Mouse (Mus musculus) CH12.LX (cell line): Measurements from ENCODE around the gene Neurl1b. TPM values are rescaled to one million over a fixed set of nuclear protein-coding genes. Genes with fewer than 3 reads are reported as not detected.

Experiments
- DNase-seq: peaks from one replicate; pipeline ENCODE4 v3.0.0-alpha.2; 2013; ENCODE audit errors: extremely low read depth
- H3K27ac ChIP-seq: 2 replicates; pipeline ENCODE4 v1.5.1; 2012; ENCODE audit warnings: low read depth, mild to moderate bottlenecking, control low read depth, moderate library complexity; ENCODE audit not compliant: insufficient read depth
- H3K27me3 ChIP-seq: replicated peaks from 2 replicates; pipeline ENCODE3; 2012; ENCODE audit warnings: inconsistent platforms
- H3K36me3 ChIP-seq, 2 experiments: replicated peaks in 1 of 2; 2 replicates each; pipeline versions ENCODE3 to v1.6.1; 2012; ENCODE audit warnings: inconsistent platforms in 1 of 2, low read length in 1 of 2, mild to moderate bottlenecking in 1 of 2, mixed read lengths in 1 of 2, moderate library complexity in 1 of 2; ENCODE audit not compliant: control insufficient read depth in 1 of 2, insufficient read depth in 1 of 2
- H3K4me1 ChIP-seq, 2 experiments: 2 replicates each; pipeline ENCODE4 v1.6.1; 2012; ENCODE audit warnings: inconsistent platforms in 1 of 2, moderate library complexity in 1 of 2; ENCODE audit not compliant: insufficient read depth in 2 of 2, control insufficient read depth in 1 of 2
- H3K4me2 ChIP-seq: 2 replicates; pipeline ENCODE4 v1.6.1; 2012; ENCODE audit warnings: low read depth, mild to moderate bottlenecking, control low read depth; ENCODE audit not compliant: poor library complexity, insufficient read depth, severe bottlenecking
- H3K4me3 ChIP-seq, 3 experiments: fragments of 150-350 bp in 1 of 3; sonication (generic) in 1 of 3; replicated peaks in 1 of 3; 2 replicates each; pipeline versions ENCODE3 to v1.5.1; 2011 to 2012; ENCODE audit warnings: low read depth in 2 of 3, low read length in 2 of 3, mild to moderate bottlenecking in 2 of 3, moderate library complexity in 2 of 3, control low read depth in 1 of 3, improper control_type of control experiment in 1 of 3, inconsistent platforms in 1 of 3, mixed read lengths in 1 of 3; ENCODE audit not compliant: poor library complexity in 1 of 3
- H3K79me2 ChIP-seq: replicated peaks from 2 replicates; pipeline ENCODE4 v1.6.1; 2012; ENCODE audit warnings: mild to moderate bottlenecking, moderate library complexity; ENCODE audit not compliant: control insufficient read depth, poor library complexity, insufficient read depth, severe bottlenecking; ENCODE audit errors: extremely low read depth
- H3K9ac ChIP-seq: 2 replicates; pipeline ENCODE4 v1.6.1; 2012; ENCODE audit warnings: low read depth, mild to moderate bottlenecking, control low read depth, moderate library complexity; ENCODE audit not compliant: insufficient read depth
- H3K9me3 ChIP-seq: replicated peaks from 2 replicates; pipeline ENCODE3; 2012; ENCODE audit warnings: low read length, inconsistent platforms, mixed read lengths
- CHD2 ChIP-seq: IDR thresholded peaks from 2 replicates; pipeline ENCODE4 v1.6.1; 2011; ENCODE audit warnings: low read length, improper control_type of control experiment
- CTCF ChIP-seq, 2 experiments: IDR thresholded peaks in 1 of 2; conservative IDR thresholded peaks in 1 of 2; 2 replicates each; pipeline ENCODE4 v1.5.1; 2011 to 2012; ENCODE audit warnings: low read depth in 2 of 2, low read length in 2 of 2, improper control_type of control experiment in 1 of 2, inconsistent platforms in 1 of 2, mild to moderate bottlenecking in 1 of 2, moderate library complexity in 1 of 2
- ELF1 ChIP-seq: IDR thresholded peaks from 2 replicates; pipeline ENCODE4 v1.6.1; 2014; ENCODE audit warnings: low read depth, mild to moderate bottlenecking, inconsistent platforms, low read length, improper control_type of control experiment
- GABPA ChIP-seq: IDR thresholded peaks from 2 replicates; pipeline ENCODE4 v1.6.1; 2012; ENCODE audit warnings: low read depth, low read length, improper control_type of control experiment, inconsistent platforms; ENCODE audit not compliant: insufficient replicate concordance
- IRF4 ChIP-seq: IDR thresholded peaks from 2 replicates; pipeline ENCODE4 v1.6.1; 2014; ENCODE audit warnings: low read depth, mild to moderate bottlenecking, inconsistent platforms, low read length, improper control_type of control experiment
- JUN ChIP-seq: IDR thresholded peaks from 2 replicates; pipeline ENCODE4 v1.6.1; 2011; ENCODE audit warnings: low read depth, mild to moderate bottlenecking, low read length, improper control_type of control experiment, moderate library complexity; ENCODE audit not compliant: insufficient read depth
- JUND ChIP-seq: conservative IDR thresholded peaks from 2 replicates; pipeline ENCODE4 v1.6.1; 2011; ENCODE audit warnings: low read depth, low read length, improper control_type of control experiment
- MAX ChIP-seq: IDR thresholded peaks from 2 replicates; pipeline ENCODE4 v1.6.1; 2011; ENCODE audit warnings: low read length, improper control_type of control experiment
- MAZ ChIP-seq: IDR thresholded peaks from 2 replicates; pipeline ENCODE4 v1.6.1; 2012; ENCODE audit warnings: low read depth, mild to moderate bottlenecking, inconsistent platforms, low read length, improper control_type of control experiment, moderate library complexity
- MXI1 ChIP-seq: IDR thresholded peaks from 2 replicates; pipeline ENCODE4 v1.6.1; 2011; ENCODE audit warnings: mild to moderate bottlenecking, low read depth, low read length, improper control_type of control experiment
- NELFE ChIP-seq: IDR thresholded peaks from 2 replicates; pipeline ENCODE4 v1.6.1; 2011; ENCODE audit warnings: low read depth, low read length, improper control_type of control experiment
- NRF1 ChIP-seq: IDR thresholded peaks from 2 replicates; pipeline ENCODE4 v1.6.1; 2014; ENCODE audit warnings: low read depth, mild to moderate bottlenecking, inconsistent platforms, low read length, improper control_type of control experiment, moderate library complexity
- POLR2AphosphoS2 ChIP-seq: IDR thresholded peaks from 2 replicates; pipeline ENCODE4 v1.6.1; 2011; ENCODE audit warnings: low read depth, low read length, improper control_type of control experiment
- RCOR1 ChIP-seq: conservative IDR thresholded peaks from 2 replicates; pipeline ENCODE4 v1.6.1; 2012; ENCODE audit warnings: low read depth, mild to moderate bottlenecking, inconsistent platforms, low read length, improper control_type of control experiment
- SIN3A ChIP-seq: IDR thresholded peaks from 2 replicates; pipeline ENCODE4 v1.6.1; 2012; ENCODE audit warnings: low read length, improper control_type of control experiment, inconsistent platforms
- TCF12 ChIP-seq: IDR thresholded peaks from 2 replicates; pipeline ENCODE4 v1.6.1; 2014; ENCODE audit warnings: low read depth, mild to moderate bottlenecking, inconsistent platforms, low read length, improper control_type of control experiment
- USF1 ChIP-seq: IDR thresholded peaks from 2 replicates; pipeline ENCODE4 v1.6.1; 2014; ENCODE audit warnings: low read depth, mild to moderate bottlenecking, inconsistent platforms, low read length, improper control_type of control experiment
- USF2 ChIP-seq: conservative IDR thresholded peaks from 2 replicates; pipeline ENCODE4 v1.6.1; 2011; ENCODE audit warnings: low read depth, low read length, improper control_type of control experiment
- ZMIZ1 ChIP-seq: IDR thresholded peaks from 2 replicates; pipeline ENCODE4 v1.6.1; 2012; ENCODE audit warnings: low read depth, mild to moderate bottlenecking, inconsistent platforms, low read length, improper control_type of control experiment
- dilution Hi-C: fragments of 300-500 bp; cut with MboI; formaldehyde crosslinking; loops from 2 replicates; pipeline ENCODE4 v1.14.3; 2020; ENCODE audit warnings: low sequenced_read_pairs; ENCODE audit not compliant: extremely low pct_unique_long_range_greater_than_20kb, extremely low pct_ligation_motif_present
- in situ Hi-C: fragments of 300-500 bp; cut with MboI; formaldehyde crosslinking; loops from 3 replicates; pipeline ENCODE4 v1.14.3; 2019; ENCODE audit warnings: low sequenced_read_pairs, low pct_ligation_motif_present, low pct_unique_long_range_greater_than_20kb, mixed read lengths
- polyA plus RNA-seq: library from polyadenylated mRNA; unstranded; fragments of >175 nt; gene quantifications from 2 replicates; pipeline ENCODE4 v1.2.1, GENCODE M21; 2012; ENCODE audit warnings: low read depth; ENCODE audit not compliant: insufficient read length
- total RNA-seq, 2 experiments: library from RNA; depleted of rRNA; stranded (reverse); fragments of 300-350 nt in 1 of 2; fragments of >200 nt in 1 of 2; gene quantifications; 2 replicates each; pipeline ENCODE4 v1.2.3; 2012 to 2014

Neurl1b gene
- total and polyA plus RNA-seq, 3 experiments, result 0.25 TPM; not detected in 2

DNA sequence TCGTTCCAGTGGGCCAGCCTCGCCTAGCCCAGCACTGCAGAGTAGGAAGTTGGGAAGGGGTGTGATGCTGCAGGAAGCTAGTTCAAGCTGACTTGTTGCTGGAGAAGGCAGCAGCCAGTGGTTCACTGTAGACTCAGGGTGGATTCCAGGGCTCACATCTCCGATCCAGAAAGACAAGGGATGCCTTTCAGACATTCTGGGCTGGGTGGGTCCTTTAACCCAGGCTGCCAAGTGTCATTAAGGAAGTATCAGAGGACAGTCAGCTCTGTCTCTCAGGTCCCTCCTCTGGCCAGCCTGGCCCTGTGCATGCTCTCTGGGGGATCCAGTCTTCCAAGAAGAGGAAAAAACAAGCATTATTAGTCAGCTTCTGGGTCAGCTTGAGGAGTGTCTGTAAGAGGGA is 26.5 kb upstream of the Neurl1b start:
- in situ Hi-C loops, result loop anchor here (5.0 kb wide), 1 partner anchor 34 kb away; no protein-coding TSS in a partner anchor
- dilution Hi-C loops, result no loop called here
- Histone ChIP-seq H3K36me3 (no peaks in the 10 kb centered on the region), H3K79me2 (no peaks in the 10 kb centered on the region), H3K4me1 (no peaks in the 10 kb centered on the region), H3K4me2 (no peak overlapping the region), H3K9me3 (no peaks in the 10 kb centered on the region), H3K9ac (no peak overlapping the region), H3K27ac (no peak overlapping the region), H3K27me3 (peaks cover 83% of the 10 kb centered on the region), H3K4me3 (no peak overlapping the region)
- no peak for DNase-seq
- TF ChIP-seq SIN3A (no peak), CHD2 (no peak), NELFE (no peak), JUN (no peak), USF2 (no peak), ZMIZ1 (no peak), POLR2AphosphoS2 (no peak), ELF1 (no peak), MAZ (no peak), GABPA (no peak), IRF4 (no peak), NRF1 (no peak), TCF12 (no peak), RCOR1 (no peak)

DNA sequence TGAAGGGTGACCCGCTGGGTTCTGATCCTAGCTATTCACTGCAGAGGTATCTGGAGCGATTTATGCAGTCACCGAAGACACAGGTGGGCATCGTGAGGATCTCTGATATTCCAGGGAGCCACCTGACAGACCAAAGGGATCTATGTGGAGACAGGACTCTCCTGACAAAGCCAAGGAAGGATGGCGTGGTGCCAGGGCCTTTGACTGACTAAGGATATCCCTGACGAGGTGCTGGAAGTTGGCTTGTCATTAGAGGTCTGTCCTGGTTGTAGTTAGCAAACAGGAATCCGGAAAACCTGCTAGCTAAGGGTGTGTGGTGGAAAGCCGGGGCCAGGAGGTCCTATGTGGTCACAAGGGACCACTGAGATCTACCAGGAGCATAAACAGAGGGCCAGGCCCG is 25.4 kb upstream of the Neurl1b start:
- Histone ChIP-seq H3K79me2 (no peaks in the 10 kb centered on the region), H3K4me2 (no peak overlapping the region), H3K9ac (no peak overlapping the region), H3K27ac (no peak overlapping the region), H3K9me3 (no peaks in the 10 kb centered on the region), H3K4me1 (no peaks in the 10 kb centered on the region), H3K27me3 (peaks cover 85% of the 10 kb centered on the region), H3K36me3 (no peaks in the 10 kb centered on the region), H3K4me3 (no peak overlapping the region)
- TF ChIP-seq CTCF (conservative IDR thresholded peaks at IDR 0.05 in 1 of 2, IDR thresholded peaks at IDR 0.05 in 1 of 2; ENCODE audit: low read depth in 2 of 2, low read length in 2 of 2) (no peak), JUND (no peak), USF1 (no peak), GABPA (no peak), TCF12 (no peak), IRF4 (no peak), MXI1 (no peak), MAX (no peak)
- dilution Hi-C loops, result no loop called here
- in situ Hi-C loops, result loop anchor here (5.0 kb wide), 1 partner anchor 33 kb away; no protein-coding TSS in a partner anchor
- DNase-seq, result no peak
